Mouse (Mus musculus): Measurements from ENCODE around the gene Gpatch4. TPM values are rescaled to one million over a fixed set of nuclear protein-coding genes. Genes with fewer than 3 reads are reported as not detected.

The Gpatch4 gene
- total RNA-seq, 2 experiments from 2014 or later, result 5.4 to 8.4 TPM

DNA sequence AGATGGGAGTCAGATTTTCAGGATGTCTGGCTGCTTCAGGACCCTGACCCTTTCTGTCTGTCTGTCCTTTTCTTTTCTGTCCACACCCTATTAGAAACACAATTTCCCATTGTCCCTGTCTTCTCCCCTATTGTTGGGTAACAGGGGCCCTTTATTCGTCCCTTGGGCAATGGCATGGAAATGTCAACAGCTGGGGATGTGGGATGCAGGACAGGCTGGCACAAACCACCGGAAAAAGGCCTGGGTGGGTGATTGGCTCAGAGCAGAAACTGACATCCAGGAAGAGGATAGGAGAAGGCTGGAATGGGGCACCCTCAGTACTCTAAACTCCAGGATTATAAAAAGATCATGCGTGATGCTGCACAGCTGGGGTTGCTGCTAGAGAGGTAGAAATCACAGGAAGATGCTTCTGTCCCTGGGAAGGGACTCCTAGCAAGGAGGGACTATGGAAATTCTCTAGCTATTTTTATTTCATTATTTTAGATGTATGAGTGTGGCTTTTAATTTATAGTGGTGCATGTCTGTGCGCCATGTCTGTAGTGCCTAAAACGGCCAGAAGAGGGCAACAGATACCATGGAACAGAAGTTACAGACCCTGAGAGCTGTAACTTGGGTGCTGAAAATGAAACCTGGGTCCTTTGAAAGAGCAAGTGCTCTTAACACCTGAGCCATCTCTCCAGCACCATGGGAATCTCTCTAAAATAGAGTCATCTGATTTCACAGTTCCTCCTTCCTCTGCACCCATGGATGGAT, 15.3 kb upstream of the Gpatch4 start, which contains the start of gene Hapln2:
Hapln2 (minus strand) TSS at position 150 of the 753 bp plus-strand sequence.
- no peak for ATAC-seq (replicated peaks; ENCODE audit: low FRiP score, poor library complexity, severe bottlenecking)

DNA sequence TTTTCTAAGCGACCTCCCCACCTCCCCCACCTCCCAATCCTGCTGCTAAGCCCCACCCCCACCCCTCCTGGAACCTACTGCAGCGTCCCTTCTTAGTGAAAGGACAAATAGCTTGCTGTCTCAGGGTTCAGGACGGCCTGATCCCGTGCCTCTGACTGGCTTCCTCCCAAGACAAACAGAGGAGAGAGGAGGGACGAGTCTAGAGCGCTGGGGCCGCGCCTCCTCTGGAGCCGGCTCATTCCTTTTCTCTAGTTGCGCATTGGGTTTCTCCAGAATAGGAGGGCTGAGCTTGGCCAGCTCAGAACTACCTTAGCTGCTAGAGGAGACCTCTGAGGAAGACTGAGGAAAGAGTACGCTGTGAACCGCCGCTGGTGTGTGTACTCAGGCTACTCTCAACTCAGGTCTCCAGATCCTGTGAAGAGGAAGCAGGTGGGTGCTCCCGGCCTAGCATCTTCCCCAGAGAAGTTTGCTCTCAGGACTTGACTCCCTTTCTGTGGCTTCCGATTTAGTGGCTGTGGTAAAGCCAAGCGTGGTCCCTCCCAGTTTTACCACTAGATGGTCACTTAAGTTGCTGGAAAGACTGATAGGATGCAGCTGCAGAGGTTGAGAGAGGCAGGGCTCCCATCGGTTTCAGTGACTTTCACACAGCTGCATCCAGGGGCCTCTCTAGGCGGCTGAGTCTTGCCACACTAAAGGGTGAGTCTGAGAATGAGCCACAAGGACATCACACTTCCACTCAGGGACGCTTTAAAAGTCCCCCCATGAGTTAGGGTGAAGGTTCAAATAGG, 12.1 kb upstream of the Gpatch4 start:
- ATAC-seq (replicated peaks; ENCODE audit: low FRiP score, poor library complexity, severe bottlenecking), result no peak

DNA sequence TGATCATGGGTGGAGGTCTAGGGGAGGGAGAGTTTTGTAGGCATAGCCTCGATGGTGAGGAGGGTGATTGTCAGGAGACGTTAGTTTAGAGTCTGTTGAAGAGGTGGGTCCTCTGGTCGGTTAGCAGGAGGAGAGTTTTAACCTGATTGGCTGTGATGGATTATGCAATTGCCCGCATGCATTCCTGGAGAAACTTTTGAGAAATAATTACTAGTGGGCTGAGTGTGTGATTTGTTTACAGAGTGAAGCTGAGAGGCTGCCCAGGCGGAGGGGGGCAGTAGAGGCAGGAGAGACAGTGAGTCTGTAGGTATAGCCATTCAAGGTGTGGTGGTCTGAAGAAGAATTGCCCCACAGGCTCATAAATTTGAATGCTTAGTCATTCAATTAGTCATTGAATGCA, 9.4 kb upstream of the Gpatch4 start:
- ATAC-seq (replicated peaks; ENCODE audit: low FRiP score, poor library complexity, severe bottlenecking), result no peak

DNA sequence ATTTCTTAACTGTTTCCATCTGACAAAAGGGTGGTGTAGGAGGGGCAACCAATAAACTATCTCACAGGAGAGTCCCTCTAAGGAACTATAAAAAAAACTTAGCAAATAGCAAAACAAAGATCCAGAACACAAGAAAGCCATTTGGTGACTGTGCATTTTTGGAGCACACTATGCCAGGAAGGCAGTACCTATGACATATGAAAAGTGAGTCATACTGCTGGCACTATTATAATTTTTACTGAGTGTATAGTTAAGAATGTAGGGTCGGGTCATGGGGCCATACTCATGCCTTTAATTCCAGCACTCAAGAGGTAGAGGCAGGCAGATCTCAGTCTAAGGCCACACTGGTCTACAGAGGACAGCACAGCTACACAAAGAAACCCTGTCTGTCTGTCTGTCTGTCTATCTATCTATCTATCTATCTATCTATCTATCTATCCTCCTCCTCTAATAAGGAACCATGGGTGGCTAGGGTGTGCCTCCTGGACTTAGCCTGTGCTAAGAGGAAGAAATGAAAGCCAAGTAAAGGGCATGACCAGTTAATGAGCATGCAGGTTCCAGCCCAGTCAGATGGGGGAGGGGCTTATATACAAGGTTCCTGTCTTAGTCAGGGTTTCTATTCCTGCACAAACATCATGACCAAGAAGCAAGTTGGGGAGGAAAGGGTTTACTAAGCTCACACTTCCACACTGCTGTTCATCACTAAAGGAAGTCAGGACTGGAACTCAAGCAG, 7.2 kb upstream of the Gpatch4 start:
- no peak for ATAC-seq (replicated peaks; ENCODE audit: low FRiP score, poor library complexity, severe bottlenecking)

DNA sequence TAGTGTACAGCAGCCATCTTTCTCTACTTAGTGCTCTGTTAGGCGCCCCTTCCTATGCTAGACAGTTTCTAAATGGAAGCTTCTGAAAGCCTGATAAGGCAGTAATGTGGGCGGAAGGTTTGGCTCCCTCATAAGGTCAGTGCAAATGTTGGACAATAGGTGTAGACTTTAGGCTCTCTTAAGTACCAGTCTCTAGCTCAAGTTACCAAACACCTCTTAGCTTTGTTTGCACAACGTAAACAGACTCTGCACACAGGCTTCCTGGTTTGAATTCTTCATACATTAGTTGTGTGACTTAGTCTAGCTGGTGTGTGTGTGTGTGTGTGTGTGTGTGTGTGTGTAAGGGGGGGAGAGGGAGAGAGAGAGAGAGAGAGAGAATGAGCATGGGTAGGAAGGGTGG, 6.6 kb downstream of the Gpatch4 start:
- ATAC-seq (replicated peaks; ENCODE audit: low FRiP score, poor library complexity, severe bottlenecking), result no peak

DNA sequence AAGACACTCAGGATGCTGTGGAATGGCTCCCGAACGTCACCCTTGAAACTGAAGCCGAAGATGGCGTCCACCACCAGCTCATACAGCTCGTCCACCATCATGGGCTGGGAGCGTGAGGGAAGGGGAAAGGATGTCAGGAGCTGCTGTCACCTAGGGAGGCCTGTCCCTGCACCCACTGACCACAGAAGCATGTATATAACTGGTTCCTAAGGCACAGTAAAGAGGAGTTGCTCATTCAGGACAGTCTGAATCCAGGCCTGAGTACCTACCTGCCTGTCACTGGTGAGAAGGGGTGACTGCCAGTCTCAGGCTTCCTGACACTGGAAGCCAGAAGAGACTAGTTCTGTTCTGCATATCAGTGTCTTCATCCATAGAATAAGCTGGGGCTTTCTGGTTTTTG, 14.1 kb downstream of the Gpatch4 start:
- ATAC-seq (replicated peaks; ENCODE audit: low FRiP score, poor library complexity, severe bottlenecking), result no peak

DNA sequence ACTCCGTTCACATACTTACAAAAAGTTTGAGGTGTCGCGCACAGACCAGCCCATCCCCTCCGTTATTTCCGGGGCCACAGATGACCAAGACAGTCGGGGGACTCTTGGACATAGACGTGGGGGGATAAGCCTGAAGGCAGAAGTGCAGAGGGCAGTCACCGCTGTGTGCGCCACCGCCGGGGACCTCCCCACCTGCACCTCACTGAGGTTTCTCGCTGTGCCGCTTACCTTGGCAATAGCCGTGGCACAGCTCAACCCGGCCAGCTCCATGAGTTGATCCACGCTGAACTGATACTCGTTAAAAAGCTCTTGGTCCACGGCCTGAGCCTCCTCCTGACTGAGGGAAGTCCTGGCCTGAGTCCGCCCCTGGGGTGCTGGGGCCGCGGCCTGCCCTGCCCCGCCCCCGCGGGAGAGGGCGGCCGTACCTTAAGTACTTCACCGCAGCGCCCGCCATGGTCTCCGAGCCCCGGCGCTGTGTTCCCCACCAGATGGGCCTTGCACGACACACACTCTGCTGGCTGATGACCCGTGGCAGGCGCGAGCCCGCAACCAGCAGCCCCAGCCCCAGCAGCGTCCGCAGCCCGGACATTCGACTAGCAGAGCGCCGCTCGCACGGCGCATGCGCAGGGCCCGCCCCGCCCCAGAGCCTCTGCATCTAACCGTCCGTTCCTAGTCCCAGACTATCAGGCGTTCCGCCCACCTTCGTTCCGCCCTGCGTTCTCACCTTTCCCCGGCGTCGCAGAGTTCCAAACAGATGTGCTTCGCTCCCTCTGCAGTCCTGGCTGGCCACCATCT, 15.2 kb downstream of the Gpatch4 start, which contains the start of gene Naxe:
Naxe (minus strand) TSS at position 594 of the 795 bp plus-strand sequence.
- peak; percentile 91 for ATAC-seq (replicated peaks; ENCODE audit: low FRiP score, poor library complexity, severe bottlenecking)

DNA sequence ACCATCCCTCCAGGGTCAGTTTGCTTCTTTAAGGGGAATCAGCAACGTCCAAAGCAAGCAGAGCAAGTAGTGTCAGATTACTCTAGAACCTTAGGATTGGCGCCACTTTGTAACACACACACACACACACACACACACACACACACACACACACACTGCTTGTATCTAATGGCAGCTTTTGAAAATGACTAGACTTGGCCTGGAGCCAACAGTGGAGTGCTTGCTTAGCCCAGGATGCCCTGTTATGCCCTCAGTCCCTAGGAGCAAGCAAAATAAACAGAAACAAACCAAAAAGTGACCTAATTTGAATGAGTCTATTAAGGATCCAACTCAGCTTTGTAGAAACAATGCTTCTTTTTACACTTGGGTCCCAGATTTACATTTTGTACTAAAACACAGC, 25.5 kb downstream of the Gpatch4 start:
- ATAC-seq (replicated peaks; ENCODE audit: low FRiP score, poor library complexity, severe bottlenecking), result no peak

DNA sequence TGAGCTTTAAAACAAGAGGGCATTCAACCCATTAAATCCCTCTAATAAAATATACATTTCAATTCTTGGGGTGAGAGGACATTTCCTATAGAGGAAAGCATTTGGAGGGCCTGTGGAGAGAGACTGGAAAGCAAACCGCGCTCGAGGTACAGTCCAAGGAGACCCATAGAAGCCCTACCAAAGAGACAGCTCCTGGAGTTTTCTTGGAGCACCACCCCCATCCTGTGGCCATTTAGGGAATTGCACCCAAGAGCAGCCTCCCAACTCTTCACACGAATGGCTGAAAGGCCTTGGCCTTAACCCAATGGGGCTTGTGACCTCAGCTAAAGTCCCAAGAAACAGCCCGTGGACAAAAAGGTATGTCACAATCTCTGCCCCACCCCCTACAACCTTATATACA, 28.9 kb downstream of the Gpatch4 start:
- ATAC-seq (replicated peaks; ENCODE audit: low FRiP score, poor library complexity, severe bottlenecking), result peak; percentile 79

DNA sequence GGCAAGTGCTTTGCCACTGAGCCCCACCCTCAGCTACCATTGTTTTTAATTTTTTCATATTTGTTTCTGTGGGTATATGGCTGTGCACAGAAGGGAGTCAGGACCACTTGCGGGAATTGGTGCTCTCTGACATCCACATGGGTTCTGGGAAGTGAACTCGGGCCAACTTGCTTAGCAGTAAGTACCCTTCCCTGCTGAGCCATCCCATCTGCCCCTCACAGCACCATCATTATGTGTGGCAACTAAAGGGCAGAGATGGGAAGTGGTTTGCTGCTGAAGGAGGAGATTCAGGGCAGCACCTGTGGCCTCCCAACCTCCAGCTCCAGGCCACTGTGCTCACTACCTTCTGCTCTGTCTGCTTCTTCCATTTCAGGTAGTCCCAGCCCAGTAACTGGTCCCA, 30.7 kb downstream of the Gpatch4 start:
- ATAC-seq (replicated peaks; ENCODE audit: low FRiP score, poor library complexity, severe bottlenecking), result no peak

DNA sequence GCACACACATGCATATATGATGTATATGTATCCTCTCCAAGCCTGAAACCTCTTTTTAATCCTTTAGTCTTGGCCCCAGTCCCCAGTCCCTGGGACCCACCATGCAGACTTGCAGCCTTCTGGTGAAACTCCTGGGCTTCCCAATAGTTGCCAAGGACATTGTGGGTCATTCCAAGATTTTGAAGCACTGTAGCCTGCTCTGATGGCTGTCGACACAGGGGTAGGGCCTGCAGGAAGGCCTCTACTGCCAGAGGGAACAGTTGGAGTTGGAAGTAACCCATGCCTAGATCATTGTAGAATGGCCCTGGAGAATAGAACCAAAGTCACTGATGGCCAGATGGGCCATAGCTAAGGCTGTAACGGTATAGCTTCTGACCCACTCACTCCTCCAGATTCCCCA, 31.4 kb downstream of the Gpatch4 start:
- ATAC-seq (replicated peaks; ENCODE audit: low FRiP score, poor library complexity, severe bottlenecking), result no peak

DNA sequence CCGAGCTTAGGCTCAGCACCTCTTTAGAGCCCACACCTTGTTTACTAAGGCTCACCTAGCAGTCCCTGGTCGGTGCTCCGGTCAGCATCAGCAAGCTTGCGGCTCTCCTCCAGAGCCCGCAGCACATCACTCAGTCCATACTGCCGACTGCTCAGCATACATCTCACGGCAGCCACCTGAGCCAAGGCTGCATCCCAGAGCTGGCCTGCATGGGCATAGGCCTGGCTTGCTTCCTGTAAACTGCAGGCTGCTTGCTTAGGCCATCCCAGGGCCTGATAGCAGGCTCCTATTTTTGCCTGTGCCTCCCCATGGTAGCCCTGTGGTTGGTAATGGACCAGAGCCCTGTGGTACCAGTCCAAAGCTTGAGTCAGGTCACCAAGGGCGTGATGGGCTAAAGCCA, 31.9 kb downstream of the Gpatch4 start:
- no peak for ATAC-seq (replicated peaks; ENCODE audit: low FRiP score, poor library complexity, severe bottlenecking)

DNA sequence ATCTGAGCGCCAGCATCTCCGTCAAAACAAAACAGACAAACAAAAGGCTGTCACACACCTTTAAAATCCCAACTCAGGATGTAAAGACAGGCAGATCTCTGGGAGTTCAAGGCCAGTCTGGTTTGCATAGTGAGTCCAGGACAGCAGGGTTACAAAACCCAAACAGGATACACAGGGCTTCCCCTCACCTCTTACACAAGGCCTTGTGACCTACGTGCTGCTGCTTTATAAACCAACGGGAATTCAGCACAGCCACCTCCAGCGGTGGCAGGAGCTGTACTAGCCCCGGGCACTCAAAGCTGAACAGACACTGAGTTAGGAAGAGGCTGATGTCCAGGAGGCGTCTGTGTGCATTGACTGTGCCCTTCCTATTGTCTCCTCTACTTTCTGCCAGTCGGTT, 34.5 kb downstream of the Gpatch4 start:
- ATAC-seq (replicated peaks; ENCODE audit: low FRiP score, poor library complexity, severe bottlenecking), result no peak

DNA sequence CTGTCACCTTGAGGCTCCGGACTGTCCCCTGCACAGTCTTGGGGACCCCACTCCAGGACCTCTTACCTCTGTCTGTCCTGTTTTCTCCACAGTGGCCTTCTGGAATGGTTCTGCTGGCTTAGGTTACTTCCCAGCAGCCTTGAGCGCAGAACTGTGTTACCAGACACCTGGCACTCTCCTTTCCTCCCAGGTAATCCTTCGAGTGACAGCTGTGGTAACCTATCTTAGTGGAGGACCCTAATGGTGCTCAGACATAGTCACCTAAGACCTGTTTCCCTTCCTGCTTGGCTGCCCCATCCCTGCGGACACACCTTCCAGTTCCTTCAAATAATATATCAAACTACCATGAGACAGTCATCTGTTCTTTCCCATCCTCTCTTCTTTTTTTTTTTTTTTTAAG, 35.3 kb downstream of the Gpatch4 start, which contains the start of gene Ttc24:
Ttc24 (minus strand) TSS at position 101 of the 400 bp plus-strand sequence.
- ATAC-seq (replicated peaks; ENCODE audit: low FRiP score, poor library complexity, severe bottlenecking), result no peak

DNA sequence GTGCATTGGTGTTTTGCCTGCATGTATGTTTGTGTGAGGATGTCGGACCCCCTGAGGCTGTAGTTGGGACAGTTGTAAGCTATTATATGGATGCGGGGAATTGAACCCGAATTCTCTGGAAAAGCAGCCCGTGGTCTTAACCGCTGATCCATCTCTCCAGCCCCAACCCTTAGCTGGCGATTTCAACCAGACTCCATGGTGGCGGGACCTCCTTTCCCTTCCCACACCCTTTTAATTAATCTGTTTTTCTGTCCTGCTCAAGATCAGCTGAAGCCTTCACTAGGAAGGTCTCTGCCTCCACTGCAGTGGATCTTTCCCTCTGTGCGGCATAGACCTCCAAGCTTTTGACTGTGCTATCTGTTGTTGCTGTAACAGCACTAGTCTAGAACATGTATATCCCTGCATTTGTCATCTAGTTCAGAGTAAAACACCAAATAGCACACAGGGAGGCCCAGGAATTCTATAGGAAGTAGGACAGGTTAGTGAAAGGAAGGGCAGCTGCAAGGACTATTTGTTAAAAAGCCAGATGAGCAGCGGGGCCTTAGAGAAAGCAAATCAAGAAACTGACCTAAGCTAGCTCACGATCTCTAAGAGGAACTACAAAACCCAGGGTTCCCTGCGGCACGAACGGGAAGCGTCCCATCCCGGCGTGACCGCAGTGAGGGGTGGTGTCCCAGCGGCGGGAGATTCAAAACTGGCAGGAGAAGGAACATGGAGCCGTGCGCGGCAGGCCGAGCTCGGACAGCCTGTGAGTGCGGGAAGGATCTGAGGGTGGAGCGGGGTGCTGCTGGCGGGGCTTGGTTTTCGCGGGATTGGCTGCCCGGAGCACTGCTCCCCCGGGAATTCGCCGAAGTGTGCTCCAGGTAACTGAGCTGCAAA, 38.7 kb downstream of the Gpatch4 start, which contains the start of gene Iqgap3:
Iqgap3 (plus strand) TSS at position 627 of the 879 bp plus-strand sequence.
- peak; percentile 92 for ATAC-seq (replicated peaks; ENCODE audit: low FRiP score, poor library complexity, severe bottlenecking)

DNA sequence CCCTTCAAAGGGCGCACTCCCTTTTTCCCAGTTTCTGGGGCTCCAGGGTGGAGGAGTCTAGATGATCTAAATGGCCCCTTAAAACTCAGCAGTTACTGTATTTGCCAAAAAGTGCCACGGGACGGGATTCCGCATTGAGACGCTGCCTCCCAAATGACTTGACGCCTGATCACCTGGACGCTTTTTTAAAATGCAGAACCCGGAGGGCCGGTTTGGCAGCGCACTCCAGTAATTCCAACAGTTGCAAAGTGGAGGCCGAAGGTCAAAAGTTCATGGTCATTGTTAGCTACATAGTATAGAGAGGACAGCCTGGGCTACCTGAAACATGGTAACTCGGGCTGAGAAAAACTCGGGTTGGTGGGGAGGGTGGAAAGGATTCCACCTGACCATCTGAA, 39.3 kb downstream of the Gpatch4 start:
- ATAC-seq (replicated peaks; ENCODE audit: low FRiP score, poor library complexity, severe bottlenecking), result peak; percentile 35

DNA sequence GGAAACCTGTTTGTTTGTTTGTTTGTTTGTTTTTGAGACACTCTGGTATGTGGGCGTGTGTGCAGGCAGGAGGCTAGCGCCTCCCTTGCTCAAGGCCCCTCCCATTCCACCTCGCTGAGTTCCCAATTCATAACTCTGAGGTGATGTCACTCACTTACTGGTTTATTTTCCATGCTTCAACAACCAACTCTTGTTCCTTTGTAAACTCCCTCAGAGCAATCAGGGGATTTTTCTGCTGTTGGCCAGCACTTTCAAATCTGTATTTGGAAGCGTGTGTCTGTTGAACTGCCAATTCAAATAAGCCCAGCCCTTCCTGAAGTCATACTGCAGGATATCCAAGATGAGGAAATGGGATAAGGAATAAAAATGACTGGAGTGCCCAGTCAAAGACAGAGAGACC, 39.8 kb downstream of the Gpatch4 start:
- peak; percentile 87 for ATAC-seq (replicated peaks; ENCODE audit: low FRiP score, poor library complexity, severe bottlenecking)

DNA sequence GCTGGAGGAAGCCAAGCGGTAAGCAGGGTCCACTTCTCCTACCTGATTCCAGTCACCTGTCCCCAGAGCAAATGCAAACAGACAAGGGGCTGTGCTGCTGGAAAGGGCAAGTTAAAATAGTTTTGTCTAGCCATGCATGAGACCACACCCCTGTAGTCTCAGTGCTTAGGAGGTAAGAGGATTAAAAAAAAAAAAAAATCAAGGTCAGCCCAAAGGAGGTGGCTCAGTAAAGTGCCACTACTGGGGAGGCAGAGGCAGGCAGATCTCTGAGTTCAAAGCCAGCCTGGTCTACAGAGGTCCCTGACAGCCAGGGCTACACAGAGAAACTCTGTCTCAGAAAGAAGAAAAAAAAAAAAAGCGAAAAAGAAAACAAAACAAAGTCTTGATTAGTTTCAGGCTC, 41.1 kb downstream of the Gpatch4 start:
- no peak for ATAC-seq (replicated peaks; ENCODE audit: low FRiP score, poor library complexity, severe bottlenecking)

DNA sequence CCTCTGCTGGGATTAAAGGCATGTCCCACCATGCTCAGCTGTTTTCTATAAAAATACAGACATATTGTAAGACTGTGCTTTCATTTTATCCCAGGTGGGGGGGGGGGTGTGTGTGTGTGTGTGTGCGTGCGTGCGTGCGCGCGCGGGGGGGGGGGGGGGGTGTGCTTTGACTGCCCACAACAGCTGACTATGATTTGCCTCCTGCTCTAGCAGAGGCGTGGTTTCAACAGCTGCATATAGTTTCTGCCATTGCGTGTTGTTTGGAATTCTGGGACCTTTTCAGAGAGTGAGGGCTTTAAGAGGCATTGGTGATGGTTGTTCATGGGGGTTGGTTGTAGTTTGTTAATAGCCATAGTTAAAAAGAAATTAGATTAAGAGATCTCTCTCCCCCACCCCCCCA, 42.6 kb downstream of the Gpatch4 start:
- no peak for ATAC-seq (replicated peaks; ENCODE audit: low FRiP score, poor library complexity, severe bottlenecking)
